Mouse (Mus musculus) liver, embryonic 14.5 days (tissue): Measurements from ENCODE around the gene Nr1h2.

Experiments
- CTCF ChIP-seq: IDR thresholded peaks from 2 replicates; pipeline ENCODE4 v1.5.1; 2016; ENCODE audit warnings: antibody characterized with exemption, low read depth, control low read depth
- EP300 ChIP-seq: IDR thresholded peaks from 2 replicates; pipeline ENCODE4 v1.6.1; 2016; ENCODE audit warnings: antibody characterized with exemption, low read depth

DNA sequence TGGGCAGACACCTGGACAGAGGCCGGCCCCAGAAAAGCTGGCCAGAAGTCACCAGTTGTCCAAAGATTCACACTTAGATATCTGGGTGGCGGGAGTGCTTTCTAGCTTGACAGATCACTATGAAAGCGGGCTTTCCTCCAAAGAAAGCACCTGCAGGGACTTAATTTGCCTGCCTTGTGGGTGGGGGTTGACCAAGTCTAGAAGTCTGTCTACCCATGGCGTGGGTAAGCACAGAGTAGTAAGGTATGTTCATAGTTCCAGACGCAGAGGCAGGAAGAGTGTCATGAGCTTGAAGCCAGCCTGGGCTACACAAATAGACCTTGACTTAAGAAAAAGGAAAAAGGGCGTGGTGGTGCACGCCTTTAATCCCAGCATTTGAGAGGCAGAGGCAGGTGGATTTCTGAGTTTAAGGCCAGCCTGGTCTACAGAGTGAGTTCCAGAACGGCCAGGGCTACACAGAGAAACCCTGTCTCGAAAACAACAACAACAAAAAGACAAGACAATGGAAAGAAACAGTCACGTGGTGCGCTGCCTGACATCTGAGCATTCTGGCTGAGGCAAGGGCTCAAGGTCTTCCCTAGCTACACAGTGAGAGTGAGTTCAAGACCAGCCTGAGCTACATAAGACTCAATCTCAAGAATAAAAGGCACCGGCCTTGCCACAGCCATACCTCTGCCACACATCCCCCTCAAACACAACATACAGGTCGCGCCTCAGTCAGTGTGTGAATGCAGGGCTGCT is 27.2 kb downstream of the Nr1h2 start:
- TF ChIP-seq EP300 (no peak), CTCF (no peak)
